Mouse (Mus musculus) bone marrow, adult 2 months (tissue): ENCODE measurements at regions not wholly inside any gene's neighbourhood (a gene's known extent, or its start where the extent isn't known, plus 50 kb on each side); places are given as distances from the start of the nearest gene placed in this dataset.

Experiments
- CTCF ChIP-seq: fragments of 200-500 bp; IDR thresholded peaks from 2 replicates; pipeline ENCODE4 v1.5.1; 2011; ENCODE audit warnings: low read length, control low read depth; ENCODE audit not compliant: control insufficient read depth, insufficient read depth
- POLR2A ChIP-seq: fragments of 200-500 bp; IDR thresholded peaks from 2 replicates; pipeline ENCODE4 v1.6.1; 2011; ENCODE audit warnings: low read depth, mild to moderate bottlenecking, control low read depth, low read length, borderline replicate concordance; ENCODE audit not compliant: control insufficient read depth

- TF ChIP-seq CTCF (no peak), POLR2A (no peak)
Observed at GRCm38 (mm10) chr2:159625306-159625705, 708.7 kb downstream of the Gm826 start.
